Mouse (Mus musculus) brain, adult 2 months (tissue): Measurements from ENCODE around the gene Calm5.
A peak's percentile ranks its signal among the peaks of the same experiment; 100 is the strongest.
"Not testable (repeated sequence)": the region's sequence is repeated elsewhere in the genome, so short reads cannot be mapped to it uniquely, and the experiment has no call there.

ENCODE experiments used
- DNase-seq: peaks from one replicate; pipeline ENCODE4 v3.0.0; 2011; ENCODE audit warnings: low read depth, low spot score

Calm5 gene

DNA sequence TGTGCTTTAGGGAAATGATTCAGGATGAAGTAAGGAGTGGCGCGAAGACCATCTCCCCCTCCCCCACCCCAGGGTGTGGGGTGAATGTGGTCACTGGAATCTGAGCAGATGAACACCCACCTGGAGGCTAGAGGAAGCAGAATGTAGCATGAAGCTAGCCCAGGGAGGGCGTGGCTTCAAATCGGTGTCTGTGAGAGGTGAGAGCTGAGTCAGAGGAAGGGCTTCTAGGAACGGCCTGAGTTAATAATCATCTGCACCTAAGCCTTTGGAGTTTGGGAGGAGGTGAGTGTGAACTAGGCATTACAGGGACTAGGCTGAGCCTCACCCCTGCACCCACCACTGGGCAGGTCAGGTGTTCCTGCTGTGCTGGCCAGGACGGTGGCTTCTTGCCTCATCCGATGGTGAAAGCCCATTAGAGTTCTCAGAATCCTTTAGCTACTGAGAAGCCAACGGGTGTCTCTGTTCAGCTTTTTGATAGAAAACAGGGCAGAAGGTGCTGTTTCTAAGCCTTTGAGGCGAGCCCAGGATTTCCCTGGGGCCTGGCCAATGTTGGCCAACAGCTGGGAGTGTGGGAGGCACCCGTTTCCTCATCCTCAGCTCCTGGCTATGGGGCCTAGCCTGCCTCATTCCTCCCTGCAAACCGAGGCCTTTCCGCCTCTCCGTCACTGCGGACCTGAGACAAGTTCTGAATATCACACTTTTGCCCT lies 11.8 kb downstream of the Calm5 start:
- peak; percentile 20 for DNase-seq

DNA sequence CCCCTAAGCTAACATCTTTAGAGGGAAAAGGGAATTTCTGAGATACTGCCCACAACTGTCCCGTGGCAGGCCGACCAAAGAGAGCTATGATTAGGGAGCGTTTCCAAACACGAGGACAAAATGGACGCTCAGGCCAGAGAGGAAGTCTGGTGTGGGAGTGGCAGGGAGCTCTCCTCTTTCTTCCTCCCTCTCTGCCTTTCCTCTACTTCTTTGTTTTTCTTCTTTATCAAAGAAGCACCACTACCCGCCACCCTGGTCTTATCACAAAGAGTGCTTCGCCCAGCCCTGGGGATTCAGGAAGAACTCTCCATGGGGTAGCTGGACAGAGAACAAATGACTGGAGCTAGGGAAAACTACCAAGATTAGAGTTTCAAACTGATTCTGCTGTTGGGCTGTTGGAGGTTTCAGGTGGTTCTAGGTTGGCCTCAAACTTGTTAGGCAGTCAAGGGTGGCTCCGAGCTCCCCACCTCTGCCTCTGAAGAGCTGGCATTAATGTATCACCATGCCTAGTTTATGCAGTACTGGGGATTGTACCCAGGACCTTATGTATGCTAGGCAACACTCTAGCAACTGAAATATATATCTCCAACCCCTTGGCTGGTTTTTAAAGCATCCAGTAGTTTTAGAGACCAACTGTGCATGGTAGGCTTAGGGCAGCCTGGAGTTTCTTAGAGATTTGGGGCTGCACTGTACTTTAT lies 12.5 kb downstream of the Calm5 start:
- DNase-seq: no peak

DNA sequence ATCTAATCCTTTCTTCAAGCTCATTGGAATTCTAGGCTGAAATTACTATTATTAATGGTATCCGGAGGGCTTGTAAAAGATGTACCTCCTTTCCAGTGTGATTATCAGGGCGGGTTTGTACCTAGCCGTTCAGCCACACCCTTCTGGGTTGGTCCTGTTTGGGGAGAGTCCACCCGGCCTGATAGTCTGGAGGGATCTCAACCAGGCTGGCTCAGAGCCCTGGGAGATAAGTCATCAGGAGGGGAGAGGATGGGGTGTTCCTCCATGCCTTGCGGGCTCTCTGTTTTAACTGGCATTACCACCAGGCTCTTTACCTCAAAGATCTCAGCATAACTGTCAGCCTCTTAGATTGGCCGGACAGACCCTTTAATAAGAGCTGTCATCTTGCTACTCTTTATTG lies 13.2 kb downstream of the Calm5 start:
- DNase-seq: no peak

DNA sequence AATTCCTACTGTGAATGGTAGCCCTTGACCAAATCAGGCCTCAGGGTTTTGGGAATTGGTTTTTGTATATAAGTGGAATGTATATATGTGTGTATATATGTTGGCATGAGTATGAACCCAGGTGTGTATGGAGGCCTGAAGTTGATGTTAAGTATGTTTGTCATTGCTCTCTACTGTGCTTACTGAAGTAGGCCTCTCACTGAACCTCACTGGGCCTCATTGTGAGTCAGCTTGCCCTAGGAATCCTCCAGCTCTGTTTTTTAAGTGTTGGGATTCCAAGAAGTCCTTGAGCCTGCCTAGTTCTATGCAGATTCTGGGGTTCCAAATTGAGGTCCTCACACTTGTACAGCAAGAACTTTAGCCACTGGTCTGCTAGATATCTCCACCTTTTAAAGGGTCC lies 15.9 kb downstream of the Calm5 start:
- no peak for DNase-seq

DNA sequence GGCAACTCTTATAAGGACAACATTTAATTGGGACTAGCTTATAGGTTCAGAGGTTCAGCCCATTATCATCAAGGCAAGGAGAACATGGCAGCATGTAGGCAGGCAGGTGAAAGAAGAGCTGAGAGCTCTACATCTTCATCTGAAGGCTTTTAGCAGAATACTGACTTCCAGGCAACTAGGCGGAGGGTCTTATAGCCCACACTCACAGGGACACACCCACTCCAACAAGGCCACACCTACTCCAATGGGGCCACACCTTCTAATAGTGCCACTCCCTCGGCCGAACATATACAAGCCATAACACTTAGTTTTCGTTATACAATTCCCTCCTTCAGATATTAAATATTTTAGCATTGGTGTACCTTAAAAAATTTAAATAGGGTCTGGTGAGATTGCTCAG lies 18.9 kb downstream of the Calm5 start:
- no peak for DNase-seq

DNA sequence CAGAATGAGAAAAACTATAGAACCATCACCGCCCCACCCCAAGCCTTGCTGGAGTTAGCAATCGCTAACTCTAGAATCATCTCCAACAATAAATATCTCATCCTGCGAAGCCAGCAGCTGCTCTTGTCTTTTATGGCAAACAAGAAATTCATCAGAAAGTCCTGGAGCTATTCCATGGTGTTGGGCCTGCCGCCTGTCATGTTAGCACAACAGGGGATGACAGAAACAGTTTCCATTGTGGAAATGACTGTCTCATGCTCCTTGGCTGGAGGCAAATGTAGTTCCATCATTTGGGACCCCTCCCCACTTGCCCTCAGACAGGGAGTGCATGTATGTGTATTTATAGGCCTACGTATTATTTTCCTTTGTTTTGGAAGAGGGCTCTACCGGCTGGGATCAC lies 22.5 kb downstream of the Calm5 start:
- DNase-seq: peak; percentile 46

DNA sequence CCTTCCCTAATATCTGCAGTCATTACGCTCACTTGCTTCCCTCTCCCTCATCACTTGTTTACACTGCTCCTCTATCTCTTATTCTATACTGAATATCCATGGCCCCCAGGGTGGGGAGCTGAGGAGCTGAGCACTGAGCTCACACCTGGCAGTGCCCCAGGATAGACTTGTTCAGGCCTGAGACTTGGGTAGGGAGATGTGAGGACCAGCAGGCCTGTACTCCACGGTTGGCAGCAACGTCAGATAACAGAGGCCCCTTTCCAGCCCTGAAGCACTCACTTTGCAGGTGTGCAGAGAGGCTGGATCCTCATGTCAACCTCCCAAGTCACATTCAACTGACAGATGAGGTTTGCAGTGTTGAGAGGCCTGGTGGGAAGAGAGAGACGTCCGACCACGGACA lies 23.2 kb downstream of the Calm5 start:
- DNase-seq: no peak

DNA sequence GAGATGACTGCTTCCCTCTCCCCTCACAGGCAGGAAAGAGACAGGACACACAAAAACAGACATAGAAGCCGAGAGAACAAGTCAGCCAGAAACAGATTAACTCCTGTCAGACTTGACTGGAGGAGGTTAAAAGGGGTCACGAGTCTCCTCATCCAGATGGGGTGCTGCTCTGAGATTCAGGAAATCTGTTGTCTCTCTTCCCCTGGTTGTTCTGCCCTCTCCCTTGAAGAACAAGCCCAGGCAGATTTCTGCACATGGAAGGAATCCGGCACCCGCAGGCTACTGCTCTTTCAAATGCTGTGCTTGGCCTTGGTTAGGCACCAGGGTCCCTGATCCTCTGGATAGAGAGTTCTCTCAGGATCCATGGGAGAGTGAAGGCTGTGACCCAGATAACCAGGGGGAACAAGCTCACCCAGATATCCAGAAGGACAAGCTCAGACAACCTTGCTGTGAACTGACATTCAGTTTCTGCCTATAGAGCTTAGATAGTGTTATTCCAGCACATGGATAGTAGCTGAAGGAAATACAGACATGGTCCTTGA lies 23.8 kb downstream of the Calm5 start:
- DNase-seq: no peak

DNA sequence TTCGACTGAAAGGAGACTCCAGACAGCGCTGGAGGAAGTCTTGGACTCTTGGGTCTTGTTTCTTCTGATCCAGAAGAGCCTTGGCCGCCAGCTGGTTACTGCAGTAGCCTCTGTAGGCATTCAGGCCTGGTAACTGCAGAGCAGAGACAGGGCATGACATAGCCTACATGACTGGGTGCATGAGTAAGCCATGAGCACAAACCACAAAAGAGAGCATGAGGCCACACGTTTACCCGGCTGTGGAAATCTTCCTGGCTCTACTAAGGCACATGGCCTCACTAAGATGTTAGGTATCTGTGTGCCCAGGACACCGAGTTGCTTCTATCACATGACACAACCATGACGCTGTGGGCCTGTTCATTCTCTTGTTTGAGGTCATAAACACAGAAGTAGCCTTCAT lies 32.7 kb downstream of the Calm5 start:
- DNase-seq: no peak

DNA sequence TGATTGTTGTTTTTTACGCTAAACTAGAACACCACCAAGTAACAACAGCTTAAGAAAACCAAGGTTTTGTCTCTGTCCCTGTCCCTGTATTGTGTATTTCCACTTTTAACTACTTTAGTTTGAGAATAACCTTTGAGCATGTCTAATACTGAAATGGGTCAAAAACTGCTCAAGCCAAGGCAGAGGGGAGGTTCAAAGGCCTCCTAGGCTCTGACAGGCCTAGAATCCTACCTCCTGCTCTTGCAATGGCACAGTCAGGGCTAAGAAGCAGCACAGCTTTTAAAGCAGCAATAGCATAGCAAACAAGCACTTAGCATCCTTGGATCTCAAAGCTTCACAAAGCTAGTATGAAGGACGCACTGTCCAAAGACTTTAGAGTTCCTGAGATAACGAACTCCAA lies 35.1 kb downstream of the Calm5 start:
- no peak for DNase-seq

DNA sequence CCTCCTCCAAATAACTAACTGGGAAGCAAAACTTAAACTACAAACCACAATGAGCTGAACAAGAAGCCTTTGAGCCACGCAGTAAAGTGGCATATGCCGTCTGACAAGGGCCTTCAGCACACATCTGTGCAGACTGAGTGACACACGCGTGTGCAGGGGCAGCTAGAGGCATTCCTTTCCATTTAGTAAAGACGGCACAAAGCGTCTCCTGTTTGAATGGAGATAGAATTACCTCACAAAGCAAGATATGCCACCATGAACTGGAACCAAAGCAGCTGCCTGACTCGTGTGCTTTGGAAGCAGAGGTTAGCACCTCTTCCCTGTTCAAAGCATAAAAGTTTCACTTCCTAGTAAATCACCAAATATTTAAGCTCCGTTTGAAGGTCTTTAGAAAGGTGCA lies 36.1 kb downstream of the Calm5 start:
- no peak for DNase-seq

DNA sequence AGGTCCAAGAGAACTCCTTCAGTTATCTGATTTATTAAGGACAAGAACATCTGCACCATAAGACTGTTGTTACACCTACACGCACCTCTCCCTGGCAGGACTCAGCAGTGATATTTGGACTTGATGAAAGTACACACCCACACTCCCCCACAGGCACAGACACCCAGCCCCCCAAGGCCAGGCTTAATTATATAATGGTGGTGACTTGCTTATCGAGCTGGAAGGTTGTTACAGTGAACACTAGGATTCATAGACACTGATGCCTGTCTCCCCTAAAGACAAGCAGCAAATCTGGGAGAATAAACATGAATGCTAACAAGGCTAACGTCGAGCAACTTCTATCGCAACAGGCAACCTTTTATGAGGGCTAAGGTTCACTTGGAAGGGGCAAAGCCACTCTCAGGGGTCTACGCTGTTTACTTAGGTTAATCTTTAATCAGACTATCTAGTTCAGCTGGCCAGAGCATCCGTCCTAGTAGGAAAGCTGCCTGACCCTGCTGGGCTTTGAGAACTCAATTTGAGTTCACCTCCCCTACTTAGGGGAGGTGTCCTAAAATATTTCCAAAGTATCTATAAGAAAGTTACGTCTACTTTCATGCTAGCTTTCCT lies 37.6 kb downstream of the Calm5 start:
- peak; percentile 42 for DNase-seq

DNA sequence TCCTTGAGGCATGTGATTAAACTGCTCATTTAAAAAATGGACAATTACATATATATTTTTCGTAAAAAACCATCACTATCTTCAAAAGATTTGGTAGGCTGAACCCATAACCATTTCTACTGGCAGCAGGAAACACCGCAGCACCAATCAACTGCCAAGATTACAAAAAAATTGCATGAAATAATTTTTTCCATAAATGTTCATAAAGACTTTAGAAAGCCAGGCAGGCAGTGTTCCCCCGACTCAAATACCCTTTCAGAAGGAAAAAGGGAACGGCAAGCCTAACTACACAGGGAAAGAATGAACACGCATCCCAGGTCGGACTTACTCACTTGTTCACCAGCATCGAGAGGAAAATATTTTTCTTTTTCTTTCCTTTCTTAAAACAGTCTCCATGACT lies 38.6 kb downstream of the Calm5 start:
- DNase-seq: peak; percentile 5

DNA sequence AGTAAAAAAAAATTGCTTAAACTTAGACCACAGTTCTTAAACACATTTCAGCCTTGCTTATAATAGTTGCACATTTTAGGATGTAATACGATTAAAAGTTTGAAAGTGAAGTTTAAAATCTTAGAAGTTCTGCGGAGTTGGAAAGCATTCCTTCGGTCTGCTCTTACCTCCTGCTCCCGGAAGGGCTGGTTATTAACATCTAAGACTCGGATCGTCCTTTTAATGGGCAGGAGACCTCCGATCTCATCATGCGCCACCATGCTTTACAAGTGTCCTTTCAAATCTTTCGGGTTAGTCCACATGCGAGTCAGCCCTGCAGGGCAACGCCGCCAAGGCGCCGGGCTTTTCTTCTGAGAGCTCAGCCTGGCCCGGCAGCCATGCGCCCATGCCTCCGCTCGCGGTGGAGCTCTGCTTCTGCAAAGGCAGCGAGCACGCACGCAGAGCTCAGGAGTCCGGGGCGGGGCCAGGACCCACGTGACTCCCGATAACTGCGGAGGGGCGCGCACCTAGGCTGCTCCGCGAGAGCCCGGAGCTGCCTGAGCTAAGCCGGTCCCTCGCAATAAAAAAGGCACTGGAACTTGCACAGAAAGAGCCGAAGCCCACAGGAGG lies 39.3 kb downstream of the Calm5 start:
- DNase-seq: peak; percentile 94

DNA sequence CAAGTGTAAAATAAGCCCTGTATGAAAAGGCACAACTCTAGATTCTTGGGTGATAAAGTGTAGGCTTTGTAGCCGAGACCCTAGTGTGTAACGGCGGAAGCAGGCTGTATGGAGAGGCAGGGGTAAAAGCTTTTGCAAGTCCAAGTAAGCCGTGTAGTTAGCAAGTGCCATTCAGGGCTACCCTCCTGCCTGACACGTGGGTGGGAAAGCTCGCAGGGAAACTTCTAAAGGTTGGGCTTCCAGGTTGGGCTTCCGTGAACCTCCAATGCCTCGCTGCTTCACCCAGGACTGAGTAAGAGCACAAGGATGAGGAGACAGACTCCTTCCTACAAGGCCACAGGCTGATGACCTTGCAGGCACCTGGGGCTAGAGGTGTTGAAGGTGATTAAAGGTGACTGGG lies 40.6 kb downstream of the Calm5 start:
- no peak for DNase-seq

DNA sequence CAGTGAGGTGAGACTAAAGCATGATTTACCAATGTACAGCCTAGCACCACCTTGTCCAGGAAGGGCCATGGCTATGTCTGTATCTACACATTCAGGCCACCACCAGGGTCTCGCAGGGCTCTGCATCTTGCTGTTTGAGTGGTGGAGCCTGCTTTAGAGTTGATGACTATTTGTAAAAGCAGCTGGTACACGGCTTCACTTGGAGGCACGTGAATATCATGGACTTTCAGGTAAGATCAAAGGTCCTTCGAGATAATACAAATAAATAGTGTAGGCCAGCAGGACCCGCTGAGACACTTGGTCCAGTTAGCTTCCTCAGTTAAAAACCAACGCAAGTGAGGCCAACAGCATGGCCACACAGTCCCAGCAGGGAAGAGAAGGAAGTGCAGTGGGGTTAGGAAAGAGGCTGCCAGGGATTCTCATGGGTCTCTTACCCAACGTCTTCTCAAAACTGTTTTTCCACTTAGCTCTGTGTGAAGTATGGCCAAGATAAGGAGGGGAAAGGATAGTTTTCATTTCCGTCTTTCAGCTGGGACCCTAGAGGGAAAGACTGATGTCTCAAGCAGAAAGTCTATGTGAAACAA lies 41.5 kb downstream of the Calm5 start:
- no peak for DNase-seq

DNA sequence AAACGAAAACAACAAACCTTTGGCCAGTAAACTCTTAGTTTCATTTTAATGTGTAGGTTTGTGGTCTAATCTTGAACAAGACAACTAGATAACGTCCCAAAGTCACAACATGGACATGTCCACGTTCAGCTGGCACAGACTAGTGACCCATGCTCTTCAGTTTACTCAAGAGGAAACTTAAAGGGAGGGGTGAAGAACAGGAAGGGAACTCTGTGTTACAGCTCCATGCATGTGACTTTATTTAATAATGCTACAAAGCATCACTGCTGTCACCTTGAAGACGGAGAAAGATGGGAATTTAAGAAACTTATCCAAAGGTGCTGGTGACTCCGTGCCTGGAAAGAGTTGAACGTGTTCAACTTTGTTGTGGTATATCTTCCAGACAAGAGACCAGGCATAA lies 42.1 kb downstream of the Calm5 start:
- DNase-seq: no peak

DNA sequence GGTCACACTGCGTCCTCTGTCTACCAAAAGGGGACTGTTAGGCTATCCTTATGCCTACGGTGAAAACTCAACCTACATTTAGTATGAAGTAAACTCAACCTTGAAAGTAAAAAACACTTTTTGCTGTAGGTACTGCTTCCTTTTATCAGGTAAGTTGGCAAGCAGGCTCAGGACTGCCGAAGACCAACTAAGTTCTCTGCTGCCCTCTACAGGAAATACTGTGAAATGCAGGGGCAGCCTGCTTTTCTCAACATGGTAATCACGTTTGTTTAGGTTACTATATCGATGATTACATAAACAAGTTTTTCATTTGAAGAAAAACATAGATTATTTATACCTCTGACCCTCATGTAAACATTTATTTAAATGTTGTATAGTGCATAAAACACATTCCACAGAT lies 42.9 kb downstream of the Calm5 start:
- DNase-seq: peak; percentile 89

DNA sequence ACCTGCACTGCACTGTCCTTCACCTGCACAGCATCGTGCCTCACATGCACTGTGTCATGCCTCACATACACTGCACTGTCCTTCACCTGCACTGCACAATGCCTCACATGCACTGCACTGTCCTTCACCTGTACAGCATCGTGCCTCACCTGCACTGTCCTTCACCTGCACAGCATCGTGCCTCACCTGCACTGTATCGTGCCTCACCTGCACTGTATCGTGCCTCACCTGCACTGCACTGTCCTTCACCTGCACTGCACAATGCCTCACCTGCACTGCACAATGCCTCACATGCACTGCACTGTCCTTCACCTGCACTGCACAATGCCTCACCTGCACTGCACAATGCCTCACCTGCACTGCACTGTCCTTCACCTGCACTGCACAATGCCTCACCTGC lies 44.2 kb downstream of the Calm5 start:
- DNase-seq: not testable (repeated sequence)

DNA sequence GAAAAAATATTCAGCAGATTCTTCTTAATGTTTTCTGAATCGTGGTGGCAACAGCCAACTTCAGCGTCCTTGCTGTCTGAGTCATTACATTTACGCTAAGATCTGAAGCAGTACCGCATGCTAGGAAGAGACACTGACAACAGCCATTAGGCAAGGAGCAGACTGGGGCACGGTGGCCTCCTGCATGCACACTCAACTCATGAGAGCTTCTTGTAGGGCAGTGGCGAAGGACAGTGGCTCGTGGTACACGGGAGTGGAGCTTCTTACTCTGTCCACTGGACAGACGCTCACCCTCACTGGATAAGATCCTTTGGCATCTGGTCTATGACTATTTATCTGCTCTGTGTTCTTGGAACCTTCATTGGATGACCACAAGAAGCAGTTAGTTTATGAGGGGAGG lies 45.3 kb downstream of the Calm5 start:
- DNase-seq: no peak
